8 mouse cellular contexts compared by ENCODE assay signal in genomic region chr8:105554087-105554486, GRCm38 (mm10). TPM values are rescaled to one million over a fixed set of nuclear protein-coding genes. Genes with fewer than 3 reads are reported as not detected.
DNase-seq lines count a peak whose midpoint lies in the region; ATAC-seq and TF ChIP-seq lines count a peak whose summit lies in the region.

No protein-coding gene starts in this region.

- no peak overlapping the region for H3K4me3 ChIP-seq in forebrain, postnatal 0 days (ENCODE audit: low read depth, low read length)
- no peak overlapping the region for H3K4me3 ChIP-seq in hindbrain, embryonic 13.5 days

- H3K27me3 ChIP-seq in forebrain, postnatal 0 days (ENCODE audit: insufficient read depth, low read length) = no peaks in the 10 kb centered on the region
- no peaks in the 10 kb centered on the region for H3K27me3 ChIP-seq in hindbrain, embryonic 13.5 days

- no peak overlapping the region for H3K27ac ChIP-seq in forebrain, postnatal 0 days (ENCODE audit: low read depth, low read length)
- no peak overlapping the region for H3K27ac ChIP-seq in hindbrain, embryonic 13.5 days

- TF ChIP-seq CTCF in forebrain, postnatal 0 days (IDR thresholded peaks at IDR 0.05; ENCODE audit: low read depth) = peak; percentile 78

- peak; percentile 45 for DNase-seq in left cerebral cortex, adult 11 months (ENCODE audit: low spot score)
- DNase-seq in left cerebral cortex, adult 8-10 months (ENCODE audit: low spot score in 2 of 2) = no peak
- peak; percentile 78 for DNase-seq in c-Kit-positive CD71-positive TER-119-positive erythroid progenitor cells, embryonic 14.5 days (ENCODE audit: low spot score)
- DNase-seq in forebrain, postnatal 0 days = peak; percentile 37
- peak; percentile 40 for DNase-seq in layer of hippocampus, adult 9-11 months
- peak; percentile 81 for DNase-seq in lung, postnatal 25 days (ENCODE audit: low spot score)
- DNase-seq in spleen, postnatal 4 days (ENCODE audit: low spot score in 2 of 2) = peak; percentile 56 to 74

- peak; percentile 55 for ATAC-seq in forebrain, postnatal 0 days
- peak; percentile 65 for ATAC-seq in hindbrain, embryonic 13.5 days (ENCODE audit: low FRiP score)

- no peak overlapping the region for H3K9ac ChIP-seq in forebrain, postnatal 0 days
- no peak overlapping the region for H3K9ac ChIP-seq in hindbrain, embryonic 13.5 days

- H3K4me1 ChIP-seq in forebrain, postnatal 0 days (ENCODE audit: insufficient read depth) = no peaks in the 10 kb centered on the region
- H3K4me1 ChIP-seq in hindbrain, embryonic 13.5 days (replicated peaks) = no peaks in the 10 kb centered on the region

- no peaks in the 10 kb centered on the region for H3K9me3 ChIP-seq in forebrain, postnatal 0 days (ENCODE audit: low read length)
- no peaks in the 10 kb centered on the region for H3K9me3 ChIP-seq in hindbrain, embryonic 13.5 days

- H3K4me2 ChIP-seq in forebrain, postnatal 0 days (ENCODE audit: low read depth) = no peak overlapping the region
- H3K4me2 ChIP-seq in hindbrain, embryonic 13.5 days = no peak overlapping the region

- H3K36me3 ChIP-seq in forebrain, postnatal 0 days (ENCODE audit: insufficient read depth) = no peaks in the 10 kb centered on the region
- H3K36me3 ChIP-seq in hindbrain, embryonic 13.5 days = peaks cover 20% of the 10 kb centered on the region

RNA-seq across cellular contexts. Expression of gene Atp6v0d1, which starts 11.8 kb away (rescaled TPM):
- 100 to 1,000 TPM; 297 to 314 (median 303) TPM for total RNA-seq in left cerebral cortex, adult 8-10 months (2022)
- 179 TPM in 2 replicates for total RNA-seq in forebrain, postnatal 0 days (2014; rRNA removed)
- 251 and 275 TPM in 2 replicates for polyA plus RNA-seq in forebrain, postnatal 0 days (2015; fragmentation: Nextera tagmentation; extraction: Ambion mirVana)
- polyA plus RNA-seq in hindbrain, embryonic 13.5 days (2015; fragmentation: Nextera tagmentation; extraction: Ambion mirVana) = 201 and 203 TPM in 2 replicates

RNA-seq across cellular contexts. Expression of gene Hsd11b2, which starts 35.5 kb away (rescaled TPM):
- not detected for total RNA-seq in left cerebral cortex, adult 8-10 months (2022)
- 0.38 and 0.52 TPM in 2 replicates for total RNA-seq in forebrain, postnatal 0 days (2014; rRNA removed)
- 1.3 and 2.6 TPM in 2 replicates for polyA plus RNA-seq in forebrain, postnatal 0 days (2015; fragmentation: Nextera tagmentation; extraction: Ambion mirVana)
- 7.8 and 11.0 TPM in 2 replicates for polyA plus RNA-seq in hindbrain, embryonic 13.5 days (2015; fragmentation: Nextera tagmentation; extraction: Ambion mirVana)

RNA-seq across cellular contexts. Expression of gene Ripor1, which starts 51.0 kb away (rescaled TPM):
- 10 to 100 TPM; 65.5 to 70.5 (median 67.3) TPM for total RNA-seq in left cerebral cortex, adult 8-10 months (2022)
- 9.2 and 10.6 TPM in 2 replicates for total RNA-seq in forebrain, postnatal 0 days (2014; rRNA removed)
- polyA plus RNA-seq in forebrain, postnatal 0 days (2015; fragmentation: Nextera tagmentation; extraction: Ambion mirVana) = 37.2 and 37.4 TPM in 2 replicates
- 26.6 and 27.1 TPM in 2 replicates for polyA plus RNA-seq in hindbrain, embryonic 13.5 days (2015; fragmentation: Nextera tagmentation; extraction: Ambion mirVana)

RNA-seq across cellular contexts. Expression of gene Zdhhc1, which starts 57.4 kb away (rescaled TPM):
- 10 to 100 TPM; 38.3 to 45.8 (median 42.9) TPM for total RNA-seq in left cerebral cortex, adult 8-10 months (2022)
- total RNA-seq in forebrain, postnatal 0 days (2014; rRNA removed) = 22.9 and 30.4 TPM in 2 replicates
- 16.2 and 22.7 TPM in 2 replicates for polyA plus RNA-seq in forebrain, postnatal 0 days (2015; fragmentation: Nextera tagmentation; extraction: Ambion mirVana)
- polyA plus RNA-seq in hindbrain, embryonic 13.5 days (2015; fragmentation: Nextera tagmentation; extraction: Ambion mirVana) = 30.9 and 34.3 TPM in 2 replicates

Comparison
In these comparisons a context has a peak if more than half of its experiments do, and no peak if none do; other contexts are left out.
1. DNase-seq: peak in left cerebral cortex, adult 11 months (single experiment), c-Kit-positive CD71-positive TER-119-positive erythroid progenitor cells, embryonic 14.5 days (single experiment), forebrain, postnatal 0 days (single experiment), layer of hippocampus, adult 9-11 months (single experiment), lung, postnatal 25 days (single experiment) and spleen, postnatal 4 days (2 of 2); none in left cerebral cortex, adult 8-10 months (0 of 2).